Mouse (Mus musculus) CH12.LX (cell line): ENCODE measurements around the gene Vhl. TPM values are rescaled to one million over a fixed set of nuclear protein-coding genes. Genes with fewer than 3 reads are reported as not detected.

Experiments used
- DNase-seq: peaks from one replicate; pipeline ENCODE4 v3.0.0-alpha.2; 2013; ENCODE audit errors: extremely low read depth
- H3K27ac ChIP-seq: 2 replicates; pipeline ENCODE4 v1.5.1; 2012; ENCODE audit warnings: low read depth, mild to moderate bottlenecking, control low read depth, moderate library complexity; ENCODE audit not compliant: insufficient read depth
- H3K27me3 ChIP-seq: replicated peaks from 2 replicates; pipeline ENCODE3; 2012; ENCODE audit warnings: inconsistent platforms
- H3K36me3 ChIP-seq, 2 experiments: replicated peaks in 1 of 2; 2 replicates each; pipeline versions ENCODE3 to v1.6.1; 2012; ENCODE audit warnings: inconsistent platforms in 1 of 2, low read length in 1 of 2, mild to moderate bottlenecking in 1 of 2, mixed read lengths in 1 of 2, moderate library complexity in 1 of 2; ENCODE audit not compliant: control insufficient read depth in 1 of 2, insufficient read depth in 1 of 2
- H3K4me1 ChIP-seq, 2 experiments: 2 replicates each; pipeline ENCODE4 v1.6.1; 2012; ENCODE audit warnings: inconsistent platforms in 1 of 2, moderate library complexity in 1 of 2; ENCODE audit not compliant: insufficient read depth in 2 of 2, control insufficient read depth in 1 of 2
- H3K4me2 ChIP-seq: 2 replicates; pipeline ENCODE4 v1.6.1; 2012; ENCODE audit warnings: low read depth, mild to moderate bottlenecking, control low read depth; ENCODE audit not compliant: poor library complexity, insufficient read depth, severe bottlenecking
- H3K4me3 ChIP-seq, 3 experiments: fragments of 150-350 bp in 1 of 3; sonication (generic) in 1 of 3; replicated peaks in 1 of 3; 2 replicates each; pipeline versions ENCODE3 to v1.5.1; 2011 to 2012; ENCODE audit warnings: low read depth in 2 of 3, low read length in 2 of 3, mild to moderate bottlenecking in 2 of 3, moderate library complexity in 2 of 3, control low read depth in 1 of 3, improper control_type of control experiment in 1 of 3, inconsistent platforms in 1 of 3, mixed read lengths in 1 of 3; ENCODE audit not compliant: poor library complexity in 1 of 3
- H3K79me2 ChIP-seq: replicated peaks from 2 replicates; pipeline ENCODE4 v1.6.1; 2012; ENCODE audit warnings: mild to moderate bottlenecking, moderate library complexity; ENCODE audit not compliant: control insufficient read depth, poor library complexity, insufficient read depth, severe bottlenecking; ENCODE audit errors: extremely low read depth
- H3K9ac ChIP-seq: 2 replicates; pipeline ENCODE4 v1.6.1; 2012; ENCODE audit warnings: low read depth, mild to moderate bottlenecking, control low read depth, moderate library complexity; ENCODE audit not compliant: insufficient read depth
- H3K9me3 ChIP-seq: replicated peaks from 2 replicates; pipeline ENCODE3; 2012; ENCODE audit warnings: low read length, inconsistent platforms, mixed read lengths
- BHLHE40 ChIP-seq: IDR thresholded peaks from 2 replicates; pipeline ENCODE4 v1.6.1; 2011; ENCODE audit warnings: mild to moderate bottlenecking, low read depth, low read length, improper control_type of control experiment
- CHD1 ChIP-seq: IDR thresholded peaks from 2 replicates; pipeline ENCODE4 v1.6.1; 2012; ENCODE audit warnings: low read depth, low read length, improper control_type of control experiment, inconsistent platforms
- ELF1 ChIP-seq: IDR thresholded peaks from 2 replicates; pipeline ENCODE4 v1.6.1; 2014; ENCODE audit warnings: low read depth, mild to moderate bottlenecking, inconsistent platforms, low read length, improper control_type of control experiment
- ETS1 ChIP-seq: conservative IDR thresholded peaks from 2 replicates; pipeline ENCODE4 v1.6.1; 2012; ENCODE audit warnings: low read depth, mild to moderate bottlenecking, inconsistent platforms, low read length, improper control_type of control experiment, moderate library complexity
- GABPA ChIP-seq: IDR thresholded peaks from 2 replicates; pipeline ENCODE4 v1.6.1; 2012; ENCODE audit warnings: low read depth, low read length, improper control_type of control experiment, inconsistent platforms; ENCODE audit not compliant: insufficient replicate concordance
- KAT2A ChIP-seq: IDR thresholded peaks from 2 replicates; pipeline ENCODE4 v1.6.1; 2012; ENCODE audit warnings: low read length, improper control_type of control experiment, inconsistent platforms; ENCODE audit not compliant: insufficient replicate concordance
- MAFK ChIP-seq: IDR thresholded peaks from 2 replicates; pipeline ENCODE4 v1.6.1; 2011; ENCODE audit warnings: low read length, improper control_type of control experiment; ENCODE audit not compliant: insufficient replicate concordance
- MAX ChIP-seq: IDR thresholded peaks from 2 replicates; pipeline ENCODE4 v1.6.1; 2011; ENCODE audit warnings: low read length, improper control_type of control experiment
- MEF2A ChIP-seq: IDR thresholded peaks from 2 replicates; pipeline ENCODE4 v1.6.1; 2014; ENCODE audit warnings: low read depth, mild to moderate bottlenecking, inconsistent platforms, low read length, improper control_type of control experiment, borderline replicate concordance
- NELFE ChIP-seq: IDR thresholded peaks from 2 replicates; pipeline ENCODE4 v1.6.1; 2011; ENCODE audit warnings: low read depth, low read length, improper control_type of control experiment
- NRF1 ChIP-seq: IDR thresholded peaks from 2 replicates; pipeline ENCODE4 v1.6.1; 2014; ENCODE audit warnings: low read depth, mild to moderate bottlenecking, inconsistent platforms, low read length, improper control_type of control experiment, moderate library complexity
- RAD21 ChIP-seq: IDR thresholded peaks from 2 replicates; pipeline ENCODE4 v1.6.1; 2011; ENCODE audit warnings: low read depth, mild to moderate bottlenecking, low read length, improper control_type of control experiment, moderate library complexity
- SMC3 ChIP-seq: IDR thresholded peaks from 2 replicates; pipeline ENCODE4 v1.6.1; 2011; ENCODE audit warnings: low read depth, low read length, improper control_type of control experiment
- TBP ChIP-seq: conservative IDR thresholded peaks from 2 replicates; pipeline ENCODE4 v1.6.1; 2011; ENCODE audit warnings: low read depth, low read length, improper control_type of control experiment
- UBTF ChIP-seq: IDR thresholded peaks from 2 replicates; pipeline ENCODE4 v1.6.1; 2012; ENCODE audit warnings: low read depth, mild to moderate bottlenecking, inconsistent platforms, low read length, improper control_type of control experiment, moderate library complexity
- USF1 ChIP-seq: IDR thresholded peaks from 2 replicates; pipeline ENCODE4 v1.6.1; 2014; ENCODE audit warnings: low read depth, mild to moderate bottlenecking, inconsistent platforms, low read length, improper control_type of control experiment
- USF2 ChIP-seq: conservative IDR thresholded peaks from 2 replicates; pipeline ENCODE4 v1.6.1; 2011; ENCODE audit warnings: low read depth, low read length, improper control_type of control experiment
- ZC3H11A ChIP-seq: IDR thresholded peaks from 2 replicates; pipeline ENCODE4 v1.6.1; 2012; ENCODE audit warnings: low read depth, mild to moderate bottlenecking, inconsistent platforms, low read length, improper control_type of control experiment
- dilution Hi-C: fragments of 300-500 bp; cut with MboI; formaldehyde crosslinking; loops from 2 replicates; pipeline ENCODE4 v1.14.3; 2020; ENCODE audit warnings: low sequenced_read_pairs; ENCODE audit not compliant: extremely low pct_unique_long_range_greater_than_20kb, extremely low pct_ligation_motif_present
- in situ Hi-C: fragments of 300-500 bp; cut with MboI; formaldehyde crosslinking; loops from 3 replicates; pipeline ENCODE4 v1.14.3; 2019; ENCODE audit warnings: low sequenced_read_pairs, low pct_ligation_motif_present, low pct_unique_long_range_greater_than_20kb, mixed read lengths
- polyA plus RNA-seq: library from polyadenylated mRNA; unstranded; fragments of >175 nt; gene quantifications from 2 replicates; pipeline ENCODE4 v1.2.1, GENCODE M21; 2012; ENCODE audit warnings: low read depth; ENCODE audit not compliant: insufficient read length
- total RNA-seq, 2 experiments: library from RNA; depleted of rRNA; stranded (reverse); fragments of 300-350 nt in 1 of 2; fragments of >200 nt in 1 of 2; gene quantifications; 2 replicates each; pipeline ENCODE4 v1.2.3; 2012 to 2014

The Vhl gene
- total and polyA plus RNA-seq, 3 experiments, result 14.2 to 36.6 (median 23.1) TPM

DNA sequence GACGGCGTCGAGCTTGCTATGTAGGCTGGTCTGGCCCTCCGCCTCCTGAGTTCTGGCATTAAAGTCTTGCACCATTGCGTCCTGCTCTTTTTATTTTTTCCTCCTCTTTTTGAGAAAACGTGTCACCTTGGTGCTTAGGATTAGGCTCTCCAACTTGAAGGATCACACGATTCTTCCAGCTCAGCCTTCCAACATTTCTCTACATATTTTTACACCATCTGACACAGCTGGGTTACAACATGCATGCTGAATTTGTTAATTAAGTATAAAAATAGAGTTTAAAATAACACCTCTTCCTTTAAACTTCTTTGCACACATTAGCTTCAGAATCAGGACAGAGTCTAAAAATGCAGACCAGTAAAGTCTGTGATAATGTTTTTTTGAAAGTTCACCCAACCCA, 14.5 kb upstream of the Vhl start:
- Histone ChIP-seq H3K27ac (no peak overlapping the region), H3K4me1 (peaks cover 9 to 15% of the 10 kb centered on the region in 2 experiments; a peak in 3 of 4 replicates), H3K9me3 (peaks cover 2% of the 10 kb centered on the region), H3K4me2 (no peak overlapping the region), H3K9ac (no peak overlapping the region), H3K4me3 (no peak overlapping the region), H3K79me2 (peaks cover 68% of the 10 kb centered on the region), H3K36me3 (peaks cover 20 to 76% of the 10 kb centered on the region in 2 experiments), H3K27me3 (no peaks in the 10 kb centered on the region)
- DNase-seq, result no peak
- dilution Hi-C loops, result no loop called here
- TF ChIP-seq MEF2A (no peak), TBP (no peak), SMC3 (no peak), USF1 (no peak), BHLHE40 (no peak), ZC3H11A (no peak), ETS1 (no peak), NELFE (no peak), KAT2A (no peak), GABPA (no peak), RAD21 (no peak), UBTF (no peak), USF2 (no peak)
- in situ Hi-C loops, result no loop called here

DNA sequence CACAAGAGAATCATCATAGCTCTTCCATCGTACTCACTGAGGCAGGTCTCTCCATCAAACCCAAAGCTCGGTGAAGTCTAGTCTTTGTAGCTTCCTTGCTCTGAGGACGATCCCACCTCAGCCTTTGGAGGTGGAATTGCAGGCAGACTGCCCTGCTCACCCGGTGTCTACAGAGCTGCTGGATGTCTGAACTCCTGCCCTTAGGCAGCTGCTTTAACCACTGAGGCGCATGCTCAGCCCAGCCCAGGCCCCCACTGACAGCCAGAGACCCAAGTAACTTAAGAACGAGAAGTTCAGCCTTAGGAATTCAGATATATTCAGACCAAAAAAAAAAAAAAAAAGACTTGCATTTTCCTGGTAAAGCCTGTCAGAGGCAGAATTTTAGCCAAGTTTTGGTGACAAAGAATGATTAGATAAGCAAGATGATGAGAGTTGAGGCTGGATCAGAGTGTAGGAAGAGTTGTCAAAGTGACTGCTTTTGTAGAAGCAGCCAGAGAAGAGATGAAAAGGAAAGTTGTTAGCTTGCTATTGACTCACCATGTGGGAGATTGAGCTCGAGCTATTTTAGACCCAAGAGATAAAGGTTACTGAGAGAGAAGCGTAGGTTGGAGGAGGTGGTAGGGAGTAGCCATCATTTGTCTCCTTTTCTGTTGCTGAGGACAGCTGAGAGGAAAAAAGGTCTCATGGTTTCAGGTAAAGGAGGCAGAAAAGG, 11.3 kb upstream of the Vhl start:
- Histone ChIP-seq H3K36me3 (peaks cover 46 to 94% of the 10 kb centered on the region in 2 experiments), H3K4me2 (no peak overlapping the region), H3K9me3 (peaks cover 2% of the 10 kb centered on the region), H3K4me3 (no peak overlapping the region), H3K4me1 (peaks cover 0 to 11% of the 10 kb centered on the region in 2 experiments; a peak in 1 of 4 replicates), H3K9ac (no peak overlapping the region), H3K79me2 (peaks cover 41% of the 10 kb centered on the region), H3K27me3 (no peaks in the 10 kb centered on the region), H3K27ac (no peak overlapping the region)
- in situ Hi-C loops, result no loop called here
- DNase-seq, result no peak
- dilution Hi-C loops, result no loop called here
- TF ChIP-seq ELF1 (no peak), MAX (no peak), RAD21 (no peak), CHD1 (no peak), GABPA (no peak), MEF2A (no peak), USF2 (no peak), MAFK (no peak), NRF1 (no peak)
